Mouse (Mus musculus) olfactory bulb, adult 2 months (tissue): ENCODE measurements at regions not wholly inside any gene's neighbourhood (a gene's known extent, or its start where the extent isn't known, plus 50 kb on each side); places are given as distances from the start of the nearest gene placed in this dataset.

Source experiments
- CTCF ChIP-seq: fragments of 200-500 bp; IDR thresholded peaks from 2 replicates; pipeline ENCODE4 v1.5.1; 2012; ENCODE audit warnings: low read depth, mild to moderate bottlenecking, low read length, moderate library complexity; ENCODE audit not compliant: insufficient read depth
- POLR2A ChIP-seq: fragments of 200-500 bp; IDR thresholded peaks from 2 replicates; pipeline ENCODE4 v1.6.1; 2012; ENCODE audit warnings: mild to moderate bottlenecking, low read depth, low read length, moderate library complexity; ENCODE audit not compliant: insufficient read depth

- TF ChIP-seq CTCF (no peak), POLR2A (no peak)
These were observed 318.7 kb upstream of the Marcks start for GRCm38 (mm10) chr10:37457384-37457783.
